Mouse (Mus musculus): ENCODE measurements around the gene Cfap61.

DNA sequence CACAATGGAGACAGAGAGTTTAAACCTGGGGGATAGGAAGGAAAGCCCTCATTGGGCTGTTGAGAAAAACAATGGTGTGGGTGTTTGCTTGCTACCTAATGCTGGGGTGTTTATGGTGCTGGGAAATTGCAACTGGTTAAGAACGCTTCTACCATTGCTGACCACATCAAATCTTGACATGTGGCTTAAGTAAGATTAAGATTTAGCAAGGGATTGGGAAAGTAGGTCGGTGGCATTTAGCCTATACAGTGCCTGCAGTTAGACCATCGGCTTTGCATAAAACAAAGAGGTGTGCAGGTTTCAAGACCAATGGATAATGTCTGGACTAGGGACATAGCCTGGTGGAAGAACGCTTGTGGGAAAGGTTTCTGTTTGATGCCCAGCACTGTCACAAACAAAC is 113.1 kb downstream of the Cfap61 start:
- no peak for TF ChIP-seq CTCF (IDR thresholded peaks at IDR 0.05; ENCODE audit: low read depth)
- TF ChIP-seq EP300 (IDR thresholded peaks at IDR 0.05; ENCODE audit: low read depth) = no peak

Data from liver, postnatal 0 days (tissue).